Mouse (Mus musculus) mouse trophoblast stem cell (cell line): ENCODE results near the gene Gemin8.

Experiments
- in situ Hi-C, 2 experiments: fragments of 300-500 bp; cut with MseI, MboI; formaldehyde crosslinking; loops; 2 replicates in 1 of 2; 3 replicates in 1 of 2; pipeline ENCODE4 v1.15.1; 2025

The Gemin8 gene

DNA sequence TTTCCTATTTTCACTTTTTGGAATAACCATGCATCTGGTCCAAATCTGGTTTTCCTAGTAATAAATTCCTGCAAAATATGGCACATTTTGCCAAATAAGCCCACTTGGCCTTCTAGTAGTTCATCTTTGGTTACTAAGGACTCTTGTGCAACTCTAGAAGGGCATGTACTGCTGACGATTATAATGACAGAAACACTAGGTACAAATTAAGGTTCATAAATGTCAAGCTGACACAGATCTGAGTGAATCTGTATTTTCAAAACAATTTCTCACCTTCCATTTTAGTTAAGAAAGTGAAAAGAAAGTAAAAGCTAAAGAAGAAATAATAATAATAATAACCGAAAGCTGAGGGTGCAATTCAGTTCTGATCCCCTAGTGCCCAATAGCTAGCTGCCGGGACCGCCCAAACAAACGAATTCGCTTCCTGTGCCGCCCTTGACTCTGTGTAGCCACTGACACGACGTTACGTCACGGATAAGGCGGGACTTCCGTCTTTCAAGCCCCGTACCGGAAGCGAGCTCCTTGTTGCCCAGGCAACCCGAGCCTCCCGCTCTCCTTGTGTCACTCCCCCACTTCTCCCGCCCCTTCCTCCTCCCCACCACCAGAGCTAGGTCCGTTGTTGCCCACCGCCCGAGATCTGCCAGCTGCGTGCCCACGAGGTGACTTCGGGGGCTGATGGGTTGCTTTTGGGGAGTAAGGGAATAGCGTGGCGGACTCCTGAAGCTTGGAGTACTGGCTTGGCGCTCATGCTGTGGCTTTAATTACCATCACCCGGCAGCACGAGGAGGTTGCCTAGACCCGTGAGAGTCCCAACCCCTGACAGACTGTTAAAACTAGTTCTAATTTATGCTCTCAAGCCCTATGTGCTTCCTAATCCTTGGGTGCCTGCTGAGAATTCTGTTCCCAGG lies at the start of gene Gemin8:
Gene Gemin8 (plus strand): TSS at position 563 of the 908 bp plus-strand sequence.
- in situ Hi-C loops = loop anchor here in 1 of 2 experiments (10.0 kb wide), 1 partner anchor 185 kb away; no protein-coding TSS in a partner anchor

DNA sequence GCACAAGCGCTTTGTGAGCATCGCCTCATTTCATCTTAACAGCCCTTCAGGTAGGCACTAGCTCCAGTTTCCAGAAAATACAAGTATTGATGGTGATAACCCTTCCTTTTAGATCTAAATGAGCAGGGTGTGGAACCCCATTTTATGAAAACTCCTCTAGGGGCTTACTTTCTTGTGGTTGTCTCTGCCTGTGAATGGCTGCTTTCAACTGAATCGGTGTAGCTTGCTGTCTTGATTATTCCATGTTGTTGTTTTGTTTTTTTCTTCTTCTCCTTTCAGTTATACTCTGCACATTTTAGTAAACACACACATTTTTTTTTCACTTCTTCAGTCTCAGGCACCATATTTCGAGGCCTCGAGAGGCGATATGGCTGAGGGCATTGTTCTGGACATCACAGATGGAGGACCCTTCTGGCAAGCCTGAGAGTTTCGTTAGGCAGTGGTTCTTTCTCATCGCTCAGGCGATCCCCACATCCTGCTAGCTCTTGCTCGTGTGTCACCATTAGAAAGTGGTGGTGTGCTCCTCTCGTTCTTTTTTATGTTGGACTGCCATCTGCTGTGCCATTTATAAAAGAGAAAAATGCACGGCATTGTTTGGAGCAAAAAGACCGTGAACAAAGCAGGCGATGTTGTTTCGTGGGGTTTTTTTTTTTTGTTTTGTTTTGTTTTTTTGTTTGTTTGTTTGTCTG lies 23.0 kb upstream of the Gemin8 start:
- in situ Hi-C loops = no loop called here

DNA sequence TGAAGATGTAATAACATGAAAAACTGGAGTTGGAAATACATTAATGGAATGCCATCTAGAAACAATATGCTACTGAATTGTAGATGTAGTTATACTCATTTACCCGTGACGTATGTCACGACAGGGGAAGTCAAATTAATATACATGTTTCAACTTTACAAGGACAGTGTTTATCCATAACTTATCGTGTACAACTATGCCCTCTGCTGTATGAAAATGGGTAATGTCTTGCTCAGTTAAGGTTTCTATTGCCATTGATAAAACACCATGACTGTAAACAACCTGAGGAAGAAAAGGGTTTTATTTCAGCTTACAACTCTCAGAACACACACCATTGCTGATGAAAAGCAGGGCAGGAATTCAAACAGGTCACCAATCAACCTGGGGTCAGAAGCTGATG lies 7.5 kb upstream of the Gemin8 start:
- in situ Hi-C loops = loop anchor here in 1 of 2 experiments (10.0 kb wide), 1 partner anchor 192 kb away; no protein-coding TSS in a partner anchor

GRCm38 (mm10) chrX:166167307-166167706 lies 2.9 kb upstream of the Gemin8 start:
- in situ Hi-C loops = loop anchor here in 1 of 2 experiments (10.0 kb wide), 1 partner anchor 187 kb away; no protein-coding TSS in a partner anchor

DNA sequence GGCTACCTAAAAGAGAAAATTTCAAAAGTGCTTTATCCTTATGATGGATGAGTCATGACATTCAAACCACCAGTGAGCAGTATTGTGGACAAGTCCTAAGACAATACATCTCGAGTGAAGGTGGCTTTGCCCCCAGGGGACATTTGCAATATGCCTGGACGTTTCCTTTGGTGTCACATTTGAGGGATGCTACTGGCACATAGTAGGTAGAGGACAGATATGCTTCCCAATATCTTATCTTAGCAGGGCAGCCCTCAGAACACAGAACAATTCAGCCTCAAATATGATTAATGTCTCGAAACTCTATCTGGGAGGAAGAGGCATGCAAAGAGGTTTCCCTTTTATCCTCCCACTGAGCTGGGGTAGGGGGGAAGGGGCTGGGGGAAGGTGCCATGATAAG lies 2.3 kb upstream of the Gemin8 start:
- in situ Hi-C loops = loop anchor here in 1 of 2 experiments (10.0 kb wide), 1 partner anchor 187 kb away; no protein-coding TSS in a partner anchor

DNA sequence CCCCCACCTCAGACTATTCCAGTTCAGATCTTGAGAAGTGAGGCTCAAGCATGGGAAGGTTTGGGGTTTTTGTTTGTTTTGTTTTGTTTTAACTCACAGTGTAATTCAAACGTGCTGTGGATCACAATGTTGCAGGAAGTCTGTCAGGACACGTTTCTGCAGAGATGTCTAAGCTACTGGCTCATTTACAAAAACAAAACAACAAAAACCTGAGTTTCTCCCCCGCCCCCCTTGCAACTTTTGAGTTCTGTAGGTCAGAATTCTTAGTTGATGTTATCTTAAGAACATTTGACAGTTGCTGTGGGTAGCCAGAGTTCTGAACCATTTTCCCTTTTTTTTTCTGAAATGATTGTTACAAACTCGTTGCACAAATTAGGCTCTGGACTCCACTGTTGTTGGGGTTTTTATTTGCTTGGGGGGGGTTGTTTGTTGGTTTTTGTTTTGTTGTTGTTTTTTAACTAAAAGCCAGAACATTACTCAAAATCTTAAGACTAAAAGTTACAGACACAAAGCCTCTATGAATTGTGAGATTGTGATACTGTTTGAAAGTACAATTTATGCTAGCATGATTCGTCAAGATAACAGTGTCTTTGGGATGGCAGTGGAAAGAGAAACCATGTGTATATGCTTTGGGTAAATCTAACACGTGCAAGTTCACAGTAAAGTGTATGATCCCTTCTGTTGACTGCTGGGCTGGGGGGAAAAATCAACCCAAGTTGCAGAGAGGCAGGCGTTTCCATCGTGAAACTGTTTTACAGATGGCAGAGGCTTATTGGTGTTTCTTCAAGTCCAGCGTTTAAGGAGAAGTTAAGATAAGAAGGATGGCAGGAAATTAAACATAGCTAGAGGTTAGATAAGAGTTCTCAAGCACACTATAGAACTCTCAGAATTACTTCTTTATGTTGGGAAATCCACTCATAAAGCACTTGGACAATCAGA lies 815 bp downstream of the Gemin8 start:
- in situ Hi-C loops = no loop called here

- in situ Hi-C loops = no loop called here
These were observed 1.8 kb downstream of the Gemin8 start for GRCm38 (mm10) chrX:166172041-166172440.

DNA sequence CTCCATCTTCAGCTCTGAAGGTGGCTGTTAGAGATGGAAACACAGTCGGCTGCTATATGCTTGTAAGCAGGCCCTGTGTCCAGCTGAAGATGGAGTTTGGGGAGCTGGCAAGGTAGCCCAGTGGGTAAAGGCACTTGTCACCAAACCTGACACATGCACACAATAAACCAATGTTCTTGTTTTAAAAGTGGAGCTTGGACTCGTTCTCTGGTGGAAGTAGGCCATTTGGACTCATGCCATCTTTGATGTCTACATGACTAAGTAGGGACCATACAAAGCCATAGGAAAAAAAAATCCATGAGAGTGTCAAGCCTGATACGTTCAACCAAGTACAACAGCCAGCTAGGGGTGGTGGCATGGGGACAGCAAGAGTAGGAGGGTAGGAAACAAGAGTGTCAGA lies 2.4 kb downstream of the Gemin8 start:
- in situ Hi-C loops = no loop called here

- in situ Hi-C loops = no loop called here
These were observed 3.5 kb downstream of the Gemin8 start for GRCm38 (mm10) chrX:166173796-166174195.

GRCm38 (mm10) chrX:166177929-166178328 lies 7.7 kb downstream of the Gemin8 start:
- in situ Hi-C loops = no loop called here

DNA sequence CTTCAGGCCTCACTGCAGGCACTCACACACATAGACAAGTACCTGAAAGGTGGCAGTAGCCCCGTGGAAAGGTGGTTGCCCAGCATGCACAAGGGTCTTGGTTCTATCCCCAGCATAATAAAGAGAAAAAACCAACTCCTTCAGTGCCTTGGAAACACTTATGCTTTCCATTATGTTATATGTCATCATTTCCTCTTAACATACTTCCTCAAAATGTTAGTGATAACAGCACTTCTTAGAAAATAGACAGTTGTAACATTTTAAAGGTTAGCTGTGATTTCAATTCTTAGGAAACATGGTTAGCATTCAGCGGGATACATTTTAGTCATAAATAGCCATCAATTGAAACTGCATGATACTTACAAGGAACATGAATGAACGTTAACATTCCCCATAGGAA lies 12.8 kb downstream of the Gemin8 start:
- in situ Hi-C loops = no loop called here

- in situ Hi-C loops = no loop called here
These were observed 15.2 kb downstream of the Gemin8 start for GRCm38 (mm10) chrX:166185327-166185913.

DNA sequence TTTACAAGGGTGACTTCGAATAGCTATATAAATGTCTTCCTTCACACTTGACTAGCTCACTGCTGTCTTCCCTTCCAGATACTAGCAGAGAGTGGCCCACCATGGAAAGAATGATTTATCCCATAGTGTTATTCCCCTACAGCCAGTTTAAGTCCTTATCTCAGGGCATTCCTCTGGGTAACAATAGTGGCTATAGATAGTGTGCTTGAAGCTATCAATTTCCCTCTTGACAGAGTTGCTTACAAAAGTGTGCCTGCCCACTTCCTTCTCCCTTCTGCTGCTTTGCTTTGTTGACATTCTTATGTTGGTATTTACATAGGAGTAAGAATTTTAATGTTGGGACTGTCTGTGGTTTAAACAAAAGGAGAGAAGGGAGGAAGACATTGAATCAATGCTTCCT lies 17.5 kb downstream of the Gemin8 start:
- in situ Hi-C loops = no loop called here

GRCm38 (mm10) chrX:166196327-166196726 lies 26.1 kb downstream of the Gemin8 start:
- in situ Hi-C loops = no loop called here

DNA sequence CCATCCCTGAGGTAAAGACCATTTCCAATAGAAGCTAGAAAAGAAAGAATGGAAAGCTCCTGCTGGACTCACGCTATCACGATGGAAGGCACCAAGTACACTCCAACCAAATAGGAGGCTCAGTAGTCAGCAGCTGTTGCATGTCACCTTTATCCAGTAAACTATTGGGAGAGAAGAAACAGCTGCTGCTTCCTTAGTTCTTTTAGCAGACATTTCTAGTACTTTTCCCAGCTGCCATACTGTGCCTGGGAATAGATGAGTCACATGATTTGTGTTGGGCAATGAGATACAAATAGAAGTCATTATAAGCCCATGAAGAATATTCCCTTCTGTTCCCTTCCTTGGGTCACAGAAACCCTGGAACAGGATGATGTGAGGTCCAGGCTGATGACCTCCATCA lies 28.0 kb downstream of the Gemin8 start:
- in situ Hi-C loops = no loop called here

DNA sequence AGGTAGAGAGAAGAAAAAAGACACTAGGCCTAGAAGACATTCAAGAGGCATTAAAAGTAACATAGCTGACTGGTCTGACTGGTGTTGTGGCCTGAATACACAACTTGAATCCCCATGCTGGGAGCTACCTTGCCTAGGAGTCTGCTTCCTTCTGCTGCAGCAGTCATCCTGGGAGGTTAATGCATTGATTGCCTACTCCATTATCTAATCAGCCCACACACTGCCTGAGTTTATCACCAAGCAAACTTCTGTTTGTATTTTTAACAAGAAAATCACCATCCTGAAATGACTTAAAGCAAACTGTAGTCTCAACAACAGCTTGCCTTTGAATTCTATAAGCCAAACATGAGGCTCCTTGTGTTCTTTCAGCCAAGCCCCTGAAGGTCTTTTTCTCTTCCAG lies 29.6 kb downstream of the Gemin8 start:
- in situ Hi-C loops = no loop called here

GRCm38 (mm10) chrX:166214576-166214975 lies 44.3 kb downstream of the Gemin8 start:
- in situ Hi-C loops = no loop called here

DNA sequence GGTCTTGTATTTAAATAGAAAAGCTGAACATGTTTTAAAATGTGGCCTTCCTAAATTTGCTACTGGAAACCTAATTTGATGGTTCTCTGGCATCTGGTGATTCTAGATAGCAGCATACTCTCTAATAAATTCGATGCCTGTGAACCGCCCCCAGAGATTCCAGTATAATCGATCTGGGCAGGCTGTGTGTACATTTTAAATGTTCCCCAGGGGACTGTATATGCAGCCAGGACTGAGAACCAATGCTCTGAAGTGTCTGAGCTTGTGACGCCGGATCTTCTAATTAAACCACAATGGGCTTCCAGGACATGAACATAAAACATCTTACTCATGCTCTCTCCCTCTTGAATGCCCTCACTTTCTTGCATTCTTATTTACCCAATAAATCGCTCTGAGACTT lies 46.0 kb downstream of the Gemin8 start:
- in situ Hi-C loops = no loop called here

DNA sequence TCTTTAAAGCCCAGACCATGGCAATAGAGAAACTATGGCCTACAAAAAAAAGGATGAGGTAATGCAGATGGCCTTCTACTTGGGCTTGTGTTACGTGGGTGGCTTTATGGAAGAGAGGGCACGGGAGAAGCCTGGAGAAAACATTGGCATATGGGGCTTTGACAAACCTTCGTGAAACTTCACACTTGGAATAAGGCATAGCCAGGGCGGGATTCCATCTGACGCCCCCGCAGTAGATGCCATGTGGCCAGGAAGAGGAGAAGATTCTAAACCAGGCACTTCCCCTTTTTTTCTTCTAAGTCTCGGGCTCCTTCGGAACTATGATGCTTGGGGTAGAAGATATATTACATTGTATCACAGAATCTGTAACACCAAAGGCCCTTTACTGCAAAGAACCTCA lies 46.5 kb downstream of the Gemin8 start:
- in situ Hi-C loops = no loop called here

- in situ Hi-C loops = no loop called here
These were observed 49.1 kb downstream of the Gemin8 start for GRCm38 (mm10) chrX:166219331-166219730.

DNA sequence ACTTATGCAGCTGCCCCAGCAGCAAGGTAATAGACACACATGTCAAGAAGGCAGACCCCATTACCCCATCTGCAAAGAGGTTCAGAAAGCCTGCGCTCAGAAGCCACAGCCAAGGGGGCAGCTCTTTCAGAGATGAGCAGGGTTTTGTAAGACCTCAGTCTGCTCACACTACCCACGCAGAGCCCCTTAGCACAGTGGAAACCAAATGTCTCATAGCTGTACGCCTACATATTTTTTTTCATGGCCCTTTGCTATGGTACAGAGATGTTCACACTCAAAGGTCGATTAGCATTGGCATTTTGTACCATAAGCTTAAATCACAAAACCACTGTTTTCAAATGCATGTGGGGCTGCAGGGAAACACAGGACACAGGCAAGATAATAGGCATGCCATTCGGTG lies 56.6 kb downstream of the Gemin8 start:
- in situ Hi-C loops = no loop called here
